Mouse (Mus musculus): ENCODE measurements at regions not wholly inside any gene's neighbourhood (a gene's known extent, or its start where the extent isn't known, plus 50 kb on each side); places are given as distances from the start of the nearest gene placed in this dataset.

DNA sequence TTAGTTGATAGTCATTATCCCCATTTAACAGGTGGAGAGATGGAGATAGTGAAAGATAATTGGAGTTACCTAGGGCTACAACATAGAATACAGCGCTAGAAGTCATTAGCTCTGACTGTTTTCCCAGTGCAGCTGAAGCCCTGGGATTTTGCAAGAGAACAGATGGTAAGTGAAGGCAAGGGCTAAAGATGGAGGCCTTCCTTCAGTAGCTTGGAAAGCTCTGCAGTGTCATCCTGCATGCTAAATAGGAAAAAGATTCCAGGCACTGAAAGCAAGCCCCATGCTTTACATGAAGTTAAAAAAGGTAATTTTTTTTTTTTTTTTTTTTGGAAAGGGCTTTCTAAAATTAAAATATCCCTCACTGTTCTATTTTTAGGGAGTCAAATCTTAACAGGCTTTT is 477.2 kb upstream of the Syt1 start:
- no peak for DNase-seq (ENCODE audit: low spot score)
- intact Hi-C loops (cut with DNase I), result no loop called here

DNA sequence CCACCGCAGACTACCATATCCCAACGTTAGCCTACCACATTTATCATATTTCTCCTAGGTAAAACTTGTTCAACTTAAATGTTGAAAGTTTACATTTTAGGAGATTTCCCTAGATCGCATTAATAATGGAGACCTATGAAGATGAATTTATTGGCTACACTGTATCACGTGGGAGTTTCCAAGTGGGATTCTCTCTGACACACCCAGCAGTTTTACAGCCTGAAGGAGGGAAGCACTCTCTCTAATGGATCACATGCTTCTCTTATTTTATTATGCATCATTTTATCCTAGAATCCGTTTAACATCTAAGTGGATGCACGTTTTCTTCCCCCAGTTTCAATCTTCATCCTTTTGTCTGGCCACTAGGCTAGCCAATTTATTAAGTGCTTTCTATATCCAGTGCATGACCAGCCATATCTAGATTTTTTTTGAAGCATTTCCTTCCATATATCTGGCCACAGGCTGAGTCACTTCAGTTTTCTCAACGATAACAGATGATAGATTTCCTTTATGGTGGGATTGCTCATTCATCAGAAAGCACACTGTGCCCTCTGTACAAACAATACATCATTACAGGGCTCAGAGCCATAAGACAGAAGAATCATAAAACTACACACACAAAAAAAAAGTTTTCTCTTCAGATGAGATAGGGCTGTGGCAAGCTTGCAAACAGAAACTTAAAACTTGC is 476.3 kb upstream of the Syt1 start:
- DNase-seq (ENCODE audit: low spot score), result no peak
- intact Hi-C loops (cut with DNase I), result no loop called here

DNA sequence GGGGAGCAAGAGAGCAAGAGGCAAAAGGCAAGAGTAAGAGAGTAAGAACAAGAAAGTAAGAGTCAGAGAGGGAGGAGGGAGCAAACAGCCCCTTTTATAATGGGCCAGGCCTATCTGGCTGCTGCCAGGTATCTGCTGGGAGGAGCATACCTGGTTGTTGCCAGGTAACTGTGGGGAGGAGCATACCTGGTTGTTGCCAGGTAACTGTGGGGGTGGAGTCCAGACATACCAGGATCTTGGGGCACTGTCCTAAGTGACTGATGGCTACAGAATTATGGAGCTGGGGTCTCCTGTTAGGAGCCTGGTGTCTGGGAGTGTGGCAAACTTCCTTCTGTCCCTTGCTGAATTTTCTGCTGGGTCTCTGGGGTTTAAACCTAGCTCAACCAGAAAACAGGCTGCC is 469.8 kb upstream of the Syt1 start:
- intact Hi-C loops (cut with DNase I), result no loop called here
- no peak for DNase-seq (ENCODE audit: low spot score)

DNA sequence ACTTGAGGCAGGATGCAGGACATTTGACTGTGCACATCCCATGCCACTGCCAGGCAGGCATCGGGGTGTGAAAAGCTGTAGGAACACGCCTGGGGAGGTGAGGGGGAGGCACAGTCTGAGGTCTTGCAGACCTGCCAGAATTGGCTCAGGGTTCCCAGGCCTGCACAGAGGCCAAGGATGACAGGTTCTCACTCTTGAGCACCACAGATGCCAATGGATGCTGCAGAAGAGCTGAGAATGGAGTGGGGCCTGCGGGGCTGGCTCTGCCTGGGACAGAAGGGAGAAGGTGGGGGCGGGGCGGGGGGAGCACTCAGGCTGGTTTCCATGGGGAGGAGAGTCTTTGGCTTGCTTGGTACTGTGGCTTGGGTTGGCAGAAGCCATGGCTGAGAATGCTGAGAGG is 469.2 kb upstream of the Syt1 start:
- intact Hi-C loops (cut with DNase I), result no loop called here
- no peak for DNase-seq (ENCODE audit: low spot score)

DNA sequence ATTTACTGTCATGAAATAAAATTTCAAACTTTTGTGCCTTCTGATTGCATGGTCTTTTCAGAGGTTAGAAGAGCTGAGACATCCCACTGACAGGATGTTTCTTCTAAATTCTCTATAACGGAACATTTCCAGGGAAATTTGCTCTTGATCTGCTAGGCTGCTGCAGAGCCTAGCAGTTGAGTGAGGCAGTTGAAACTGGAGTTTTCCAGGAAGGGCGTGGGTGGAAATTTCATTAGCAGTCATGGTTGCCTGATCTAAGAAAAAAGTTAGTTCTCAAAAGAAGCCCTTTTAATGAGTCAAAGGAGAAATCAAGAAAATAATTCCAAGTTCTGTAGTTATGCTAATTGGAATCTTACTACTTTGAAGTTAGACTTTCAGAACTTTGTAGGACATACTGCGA is 455.7 kb upstream of the Syt1 start:
- DNase-seq (ENCODE audit: low spot score), result no peak
- intact Hi-C loops (cut with DNase I), result no loop called here

DNA sequence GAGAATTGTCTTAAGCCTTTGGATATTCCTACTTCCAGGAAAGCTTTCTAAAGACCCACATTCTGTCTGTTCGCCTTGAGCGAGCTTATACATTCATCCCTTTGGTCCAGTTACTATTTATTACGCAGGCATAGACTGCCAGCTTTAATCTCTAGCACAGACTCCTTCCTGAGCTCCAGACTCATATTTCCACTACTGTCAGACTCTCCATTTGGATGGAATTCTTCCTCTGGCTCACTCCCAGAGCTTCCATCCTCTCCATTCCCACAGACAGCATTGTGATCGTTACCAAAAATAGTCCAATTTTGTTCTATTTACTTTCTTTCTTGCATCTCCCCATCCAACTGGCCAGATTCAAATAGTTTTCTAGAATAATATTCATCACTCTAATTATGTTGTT is 420.3 kb upstream of the Syt1 start:
- intact Hi-C loops (cut with DNase I), result no loop called here
- no peak for DNase-seq (ENCODE audit: low spot score)

DNA sequence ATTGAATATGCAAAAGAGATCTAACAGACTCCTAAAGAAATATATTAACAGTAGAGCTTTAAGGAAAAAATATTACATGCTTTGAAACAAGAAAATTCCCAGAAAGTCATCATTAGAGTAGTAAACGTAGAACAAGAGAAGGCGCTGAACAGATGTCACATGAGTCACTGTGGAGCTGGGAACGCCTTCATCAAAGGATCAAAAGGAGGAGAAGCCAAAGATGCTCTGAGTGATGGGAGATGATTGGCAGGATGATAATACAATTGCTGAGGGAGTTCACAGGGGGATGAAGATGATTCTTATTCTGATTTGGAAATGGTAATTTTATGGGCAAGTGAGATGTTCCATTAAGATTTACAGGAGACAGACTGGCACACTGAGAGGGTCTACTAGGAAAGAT is 417.1 kb upstream of the Syt1 start:
- DNase-seq (ENCODE audit: low spot score), result no peak
- intact Hi-C loops (cut with DNase I), result no loop called here

DNA sequence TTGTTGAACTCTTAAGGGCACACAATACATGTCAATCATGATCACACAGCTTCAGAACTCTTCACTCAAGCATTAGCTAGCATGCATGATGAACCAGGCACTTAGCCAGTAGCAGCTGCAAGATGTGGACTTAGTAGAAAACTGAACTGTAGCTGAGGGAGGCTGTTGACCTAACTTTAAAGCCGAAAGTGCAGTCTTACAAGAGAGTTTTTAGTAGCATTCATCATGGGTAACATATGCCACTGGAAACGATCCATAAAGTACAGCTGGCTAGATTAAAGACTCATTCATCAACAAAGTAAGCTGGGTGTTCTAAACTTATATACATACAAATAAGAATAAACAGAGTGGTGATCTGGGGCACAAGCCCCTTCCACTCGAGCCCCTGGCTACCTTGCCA is 396.2 kb upstream of the Syt1 start:
- DNase-seq (ENCODE audit: low spot score), result no peak
- intact Hi-C loops (cut with DNase I), result no loop called here

DNA sequence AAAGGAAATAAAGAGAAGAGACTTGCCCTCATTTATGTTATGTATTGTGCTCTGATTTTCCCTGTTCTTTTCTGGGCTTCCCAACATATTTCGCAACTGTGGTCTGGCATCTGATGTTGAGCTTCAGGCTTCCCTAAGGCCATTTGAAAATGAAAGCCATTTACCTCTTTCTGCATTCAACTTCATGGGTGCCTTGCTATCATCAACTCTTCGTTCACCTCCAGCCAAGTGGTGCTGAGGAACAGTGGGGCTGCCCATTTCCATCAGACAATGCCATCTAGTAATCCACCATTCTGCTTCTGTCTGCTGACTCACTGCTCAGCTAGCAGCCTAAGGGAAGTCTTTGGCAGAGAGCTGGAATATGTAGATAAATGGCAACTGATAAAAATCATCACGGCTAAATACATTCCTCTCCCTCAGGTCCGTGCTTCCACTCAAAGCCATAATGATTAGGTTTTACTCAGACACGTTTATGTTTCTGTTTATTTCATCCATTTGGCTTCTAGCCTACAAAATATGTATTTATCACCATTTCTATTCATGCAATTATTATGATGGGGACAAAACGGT is 394.4 kb upstream of the Syt1 start:
- DNase-seq (ENCODE audit: low spot score), result no peak
- intact Hi-C loops (cut with DNase I), result no loop called here

DNA sequence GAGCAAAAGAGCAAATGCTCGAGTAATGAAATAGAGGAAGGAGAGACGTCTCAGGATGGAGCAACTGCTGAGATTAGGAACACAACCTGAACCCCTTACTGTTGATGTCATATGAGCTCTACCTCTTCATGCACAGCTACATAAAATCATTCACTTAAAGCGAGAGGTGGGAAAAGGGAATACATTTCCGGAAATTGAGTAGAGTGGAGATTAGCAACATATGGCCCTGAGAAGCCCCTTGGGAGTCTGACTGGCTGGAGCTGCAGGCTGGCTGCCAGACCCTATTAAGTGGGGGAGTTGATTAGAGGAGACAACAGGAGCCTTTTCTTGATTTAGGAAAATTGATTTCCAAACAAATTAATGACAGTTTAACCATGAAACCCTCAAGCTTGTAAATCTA is 373.0 kb upstream of the Syt1 start:
- intact Hi-C loops (cut with DNase I), result no loop called here

DNA sequence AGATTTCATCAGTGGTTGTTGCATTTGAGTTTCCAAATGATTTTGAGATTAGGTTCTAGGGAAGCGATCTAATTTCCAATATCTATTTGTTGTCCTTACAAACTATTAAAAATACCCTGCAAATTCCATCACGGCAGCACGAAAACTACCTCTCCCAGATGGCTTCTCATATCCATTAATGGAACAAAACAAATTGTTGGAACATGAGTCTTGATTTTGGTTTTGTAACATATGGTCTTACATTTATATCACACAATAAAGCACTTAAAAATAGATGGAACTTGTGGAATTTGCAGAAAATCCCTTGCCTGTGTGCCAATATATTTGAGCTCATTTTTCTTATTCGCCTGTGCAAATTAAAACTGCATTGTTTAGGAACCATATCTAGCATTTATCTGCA is 368.1 kb upstream of the Syt1 start:
- intact Hi-C loops (cut with DNase I), result no loop called here
- no peak for DNase-seq (ENCODE audit: low spot score)

More for the DNA sequence above, 373.0 kb upstream of the Syt1 start:
- no peak for DNase-seq (ENCODE audit: low spot score)

DNA sequence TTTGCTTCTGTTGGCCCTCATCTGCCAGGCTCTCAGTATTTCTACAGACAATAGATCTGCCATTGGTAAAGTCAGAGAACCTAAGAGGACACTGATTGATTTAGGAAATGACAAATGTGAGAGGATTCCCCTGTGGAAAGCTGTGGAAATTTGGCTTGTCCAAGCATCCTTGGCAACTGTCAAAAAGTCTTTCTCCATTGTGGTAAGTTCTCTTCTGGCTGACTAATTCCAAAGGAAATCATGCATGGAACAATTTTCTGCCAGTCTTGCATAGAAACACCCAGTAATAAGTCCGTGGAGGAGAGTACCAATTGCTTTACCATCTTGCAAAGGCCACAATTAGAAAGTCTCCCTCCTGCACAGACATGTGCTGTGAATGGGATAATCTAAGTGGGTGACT is 349.4 kb upstream of the Syt1 start:
- no peak for DNase-seq (ENCODE audit: low spot score)
- intact Hi-C loops (cut with DNase I), result no loop called here

DNA sequence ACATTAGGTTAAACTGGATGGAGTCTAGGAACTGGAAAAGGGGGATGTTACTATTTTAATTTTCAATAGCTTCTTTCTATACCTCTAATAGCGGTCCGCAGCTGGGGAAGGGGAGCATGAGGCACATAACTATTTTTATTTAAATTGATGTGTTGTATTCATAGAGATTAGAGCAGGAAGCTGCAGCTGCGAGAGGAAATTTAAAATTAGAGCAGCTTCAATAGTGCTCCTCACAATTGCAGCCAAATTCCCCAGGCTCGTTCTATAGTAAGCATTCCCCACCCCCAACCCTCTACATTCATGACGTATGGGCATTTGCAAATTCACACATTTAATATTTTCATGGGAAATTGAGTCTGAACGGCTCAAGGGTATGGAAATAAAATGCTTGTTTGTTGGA is 348.0 kb upstream of the Syt1 start:
- DNase-seq (ENCODE audit: low spot score), result no peak
- intact Hi-C loops (cut with DNase I), result no loop called here

DNA sequence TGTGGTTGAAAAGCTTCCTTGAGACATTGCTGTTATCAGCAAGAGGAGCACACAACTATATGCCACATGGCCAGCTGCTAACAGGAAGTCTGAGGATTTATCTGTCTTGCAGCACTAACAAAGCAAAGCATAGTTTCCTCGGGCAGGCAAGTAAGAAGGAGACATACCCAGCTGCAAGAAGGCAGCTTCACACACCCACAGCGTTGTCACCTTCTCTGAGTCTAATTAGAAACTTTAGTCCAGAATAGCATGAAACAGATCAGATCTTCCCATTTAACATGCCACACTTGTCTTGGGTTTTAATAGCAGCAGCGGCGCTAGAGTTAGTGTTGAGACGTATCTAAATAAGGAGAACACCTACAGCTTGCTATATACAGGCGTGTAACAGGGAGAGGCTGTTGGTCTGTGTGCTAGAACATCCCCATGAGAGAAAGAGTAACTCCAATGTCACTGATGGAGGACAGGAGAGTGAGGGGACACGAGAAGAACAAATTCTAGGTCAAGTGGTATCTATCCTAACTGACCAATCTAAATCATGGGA is 322.1 kb upstream of the Syt1 start:
- intact Hi-C loops (cut with DNase I), result no loop called here

DNA sequence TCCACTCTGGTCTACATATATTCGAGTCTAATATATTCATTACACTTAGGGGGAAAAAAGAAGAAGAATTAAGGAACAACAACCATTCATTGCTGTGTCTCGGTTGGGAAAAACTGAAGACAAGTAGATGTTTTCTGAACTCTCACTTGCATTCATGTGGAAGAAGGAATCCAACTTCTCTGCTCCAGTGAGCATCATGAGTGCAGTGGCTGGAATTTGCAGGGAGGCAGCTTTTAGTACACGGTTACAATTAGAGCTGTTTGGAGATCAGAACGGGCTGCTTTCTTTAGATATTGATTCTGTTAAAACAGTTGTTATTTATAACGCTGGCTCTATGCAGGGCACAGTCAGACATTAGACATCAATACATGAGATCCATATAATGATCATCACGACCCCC is 298.5 kb upstream of the Syt1 start:
- intact Hi-C loops (cut with DNase I), result no loop called here

More for the DNA sequence above, 322.1 kb upstream of the Syt1 start:
- DNase-seq (ENCODE audit: low spot score), result no peak

DNA sequence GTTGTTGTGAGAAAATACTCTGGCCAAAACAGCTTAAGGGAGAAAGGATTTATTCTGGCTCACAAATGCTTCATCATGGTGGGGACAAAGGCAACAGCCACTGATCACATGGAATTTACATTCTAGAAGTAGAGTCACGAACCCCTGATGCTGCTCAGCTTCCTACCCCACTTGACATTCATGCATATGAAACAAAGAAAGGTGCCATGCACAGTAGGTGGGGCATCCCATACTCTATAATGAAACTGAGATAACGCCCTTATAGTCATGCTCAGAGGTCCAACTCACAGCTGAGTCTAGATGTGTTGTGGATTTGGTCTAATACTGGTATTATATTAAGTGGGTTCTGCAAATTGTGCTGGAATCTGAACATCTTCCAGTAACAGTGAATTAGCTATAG is 289.4 kb upstream of the Syt1 start:
- no peak for DNase-seq (ENCODE audit: low spot score)

More for the DNA sequence above, 298.5 kb upstream of the Syt1 start:
- DNase-seq (ENCODE audit: low spot score), result no peak

DNA sequence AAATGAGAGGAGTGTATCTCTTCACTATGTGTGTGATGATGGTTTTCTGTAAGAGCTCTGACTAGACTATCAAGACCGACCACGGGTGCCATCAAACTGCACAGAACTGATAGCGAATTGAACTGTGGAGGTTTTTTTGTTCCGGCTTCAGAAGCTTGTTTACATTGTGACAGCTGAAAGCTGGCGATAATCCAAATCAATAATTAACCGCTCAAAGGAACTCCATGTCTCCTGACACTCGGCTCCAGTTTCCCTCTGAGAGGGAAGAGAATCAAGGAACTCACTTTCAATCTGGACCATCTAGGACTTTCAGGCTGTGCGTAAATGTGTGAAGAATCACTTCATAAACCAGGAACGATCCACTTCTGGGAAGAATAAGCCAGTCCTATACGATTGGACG is 289.0 kb upstream of the Syt1 start:
- DNase-seq (ENCODE audit: low spot score), result no peak
- intact Hi-C loops (cut with DNase I), result no loop called here

More for the DNA sequence above, 289.4 kb upstream of the Syt1 start:
- intact Hi-C loops (cut with DNase I), result no loop called here

DNA sequence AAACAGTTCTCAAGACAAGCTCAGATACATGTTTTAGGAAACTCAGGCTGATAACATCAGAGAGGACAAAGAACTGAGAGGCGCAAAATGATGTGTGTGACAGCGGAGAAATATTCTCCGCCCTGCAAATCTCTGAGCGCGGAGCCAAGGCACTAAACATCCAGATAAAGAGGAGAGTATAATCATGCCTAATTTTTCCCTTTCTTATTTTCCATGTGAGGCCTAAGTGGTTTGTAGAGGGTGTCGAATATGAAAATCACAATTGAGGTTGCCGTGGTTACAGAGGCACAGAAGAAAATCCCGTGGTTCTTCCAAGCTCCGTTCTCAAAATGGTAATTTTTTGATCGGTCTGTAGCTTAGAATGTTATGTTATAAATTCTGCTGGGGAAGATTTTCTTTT is 272.6 kb upstream of the Syt1 start:
- intact Hi-C loops (cut with DNase I), result no loop called here
- no peak for DNase-seq (ENCODE audit: low spot score)

DNA sequence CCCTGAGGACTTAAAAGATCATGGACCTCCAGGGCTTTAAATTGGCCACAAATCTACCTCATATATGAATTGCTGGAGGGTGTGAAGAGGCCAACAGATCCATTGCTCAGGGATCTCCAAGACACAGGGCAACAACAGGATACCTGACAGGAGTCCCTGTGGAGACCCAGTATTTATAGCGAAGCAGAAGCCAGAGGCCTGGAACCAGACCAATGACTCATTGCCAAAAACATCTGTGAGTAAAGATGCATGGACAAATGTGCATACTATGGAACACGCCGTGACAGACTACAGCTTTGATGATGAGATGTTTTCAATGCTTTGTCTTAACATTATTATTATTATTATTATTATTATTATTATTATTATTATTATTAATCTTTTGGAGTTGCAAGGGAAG is 239.0 kb upstream of the Syt1 start:
- DNase-seq (ENCODE audit: low spot score), result no peak
- intact Hi-C loops (cut with DNase I), result no loop called here

DNA sequence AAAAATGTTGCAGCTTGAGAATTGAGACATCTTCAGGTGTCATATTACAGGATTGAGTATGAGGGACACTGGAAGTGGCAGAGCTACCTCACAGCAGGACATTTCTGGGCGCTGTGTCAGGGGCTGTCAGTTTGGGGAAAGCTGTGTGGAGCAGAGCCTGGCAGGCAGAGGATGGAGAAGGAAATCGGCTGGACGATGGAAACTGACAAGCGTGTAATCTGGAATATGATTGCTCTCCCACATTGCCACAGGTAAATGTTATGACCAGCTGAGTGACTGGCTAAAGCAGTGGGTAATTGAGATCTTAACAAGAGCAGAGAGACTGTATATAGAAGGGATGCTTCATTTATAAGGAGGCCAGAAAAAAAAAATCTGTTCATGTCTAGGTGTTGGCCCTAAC is 235.5 kb upstream of the Syt1 start:
- no peak for DNase-seq (ENCODE audit: low spot score)

DNA sequence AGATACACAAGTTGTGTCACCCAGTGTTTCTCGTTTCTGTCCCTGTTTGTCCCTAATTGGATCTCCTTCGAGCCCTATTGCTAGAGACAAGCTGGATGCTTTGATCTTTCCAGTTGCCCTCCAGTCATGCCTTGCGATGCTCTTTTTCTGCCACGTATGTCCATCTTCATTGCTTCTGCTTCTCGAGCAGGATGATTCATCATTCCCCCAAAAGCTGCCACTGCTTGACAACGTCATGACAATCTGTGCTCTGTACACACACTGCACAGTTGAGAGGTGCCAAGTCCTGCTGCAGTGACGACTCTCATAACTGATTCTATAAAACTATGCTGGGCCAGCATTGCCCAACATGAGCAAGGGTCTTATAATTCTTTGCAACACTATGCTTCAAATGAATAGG is 226.2 kb upstream of the Syt1 start:
- intact Hi-C loops (cut with DNase I), result no loop called here
- no peak for DNase-seq (ENCODE audit: low spot score)

More for the DNA sequence above, 235.5 kb upstream of the Syt1 start:
- intact Hi-C loops (cut with DNase I), result no loop called here

DNA sequence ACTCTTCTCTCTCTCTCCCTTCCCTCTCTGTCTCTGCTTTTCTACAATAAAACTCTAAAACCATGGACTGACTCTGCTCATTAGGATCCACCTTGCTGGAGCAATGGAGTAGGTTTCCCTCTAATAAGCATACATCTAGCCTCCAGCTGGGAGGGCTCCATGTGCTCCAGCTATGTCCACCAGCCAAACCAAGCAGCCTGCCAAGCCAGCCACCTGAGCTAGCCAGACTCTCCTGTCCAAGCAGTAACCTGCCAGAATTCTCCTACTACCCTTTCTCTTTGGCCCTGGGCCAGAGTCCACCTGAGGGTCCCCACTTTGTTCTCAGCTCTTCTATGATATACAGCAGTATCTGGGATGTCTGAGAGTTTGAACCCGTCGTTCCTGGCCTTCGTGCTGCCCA is 216.2 kb upstream of the Syt1 start:
- intact Hi-C loops (cut with DNase I), result no loop called here
- no peak for DNase-seq (ENCODE audit: low spot score)

All from heart, postnatal 25 days (tissue).